Mouse (Mus musculus): Measurements from ENCODE around the gene Spon1.

DNA sequence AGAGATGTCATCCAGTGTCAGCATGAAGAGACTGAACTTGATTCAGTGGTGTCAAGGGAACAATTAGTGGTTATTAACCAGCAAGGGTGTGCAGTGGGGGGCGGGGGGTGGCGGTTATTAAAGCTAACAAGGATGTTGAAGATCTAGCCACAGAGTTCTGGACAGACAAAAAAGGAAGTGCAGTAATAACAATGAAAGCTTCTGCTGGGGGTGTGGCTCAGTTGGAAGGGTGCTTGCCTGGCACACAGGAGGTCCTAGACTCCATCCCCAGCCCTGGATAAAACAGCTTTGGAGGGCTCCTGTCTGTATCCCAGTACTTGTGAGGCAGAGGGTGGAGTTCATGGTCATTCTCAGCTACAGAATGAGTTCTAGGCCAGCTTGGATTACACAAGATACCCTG, 77.4 kb downstream of the Spon1 start:
- TF ChIP-seq CTCF (conservative IDR thresholded peaks at IDR 0.05; ENCODE audit: low read length): no peak
- TF ChIP-seq POU5F1 (IDR thresholded peaks at IDR 0.05; ENCODE audit: borderline replicate concordance, low read length): no peak

Data from E14TG2a.4 (cell line).